Comparison of ENCODE assay signal across 8 mouse cellular contexts in the genomic region with DNA sequence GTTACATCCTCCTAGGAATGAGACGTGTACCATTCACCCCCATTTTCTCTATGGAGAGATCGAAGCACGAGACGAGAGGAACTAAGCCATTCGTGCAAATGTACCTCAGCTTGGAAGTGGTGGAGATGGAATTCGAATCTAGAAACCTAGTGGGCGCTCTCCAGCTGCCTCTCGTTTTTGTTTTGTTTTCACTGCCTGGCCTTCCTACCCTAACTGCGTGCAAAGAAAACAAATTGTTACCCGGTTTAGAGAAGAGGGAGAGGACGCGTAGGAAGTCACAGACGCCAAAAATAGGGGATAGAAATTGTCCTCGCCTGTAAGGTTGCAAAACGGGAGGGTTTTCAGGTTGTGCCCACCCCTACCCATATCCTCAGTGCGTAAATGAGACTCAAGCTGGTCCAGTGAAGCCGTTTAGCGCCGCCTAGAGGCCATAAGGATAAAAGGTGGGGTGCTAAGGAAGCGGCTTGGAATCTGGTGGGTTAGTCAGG. TPM values are rescaled to one million over a fixed set of nuclear protein-coding genes. Genes with fewer than 3 reads are reported as not detected.
DNase-seq lines count a peak whose midpoint lies in the region; ATAC-seq and TF ChIP-seq lines count a peak whose summit lies in the region.

No protein-coding gene starts in this region.

- WGBS in heart, embryonic 11.5 days (ENCODE audit: insufficient replicate concordance) = 1% methylated on average over 20 of the region's 20 CpGs
- under 1% methylated on average over 20 of the region's 20 CpGs for WGBS in kidney, embryonic 15.5 days
- under 1% methylated on average over 20 of the region's 20 CpGs for WGBS in liver, embryonic 12.5 days (ENCODE audit: insufficient replicate concordance)
- under 1% methylated on average over 20 of the region's 20 CpGs for WGBS in stomach, postnatal 0 days

- ATAC-seq in CD4-positive, CD25-positive, alpha-beta regulatory T cell, adult 4 months = peak; percentile 32
- no peak for ATAC-seq in heart, embryonic 11.5 days (replicated peaks; ENCODE audit: insufficient number of reproducible peaks, low FRiP score, low TSS enrichment)
- ATAC-seq in kidney, embryonic 15.5 days (replicated peaks; ENCODE audit: low FRiP score) = peak; percentile 38; the same call in 1 of the 2 replicates
- peak; percentile 38; the same call in 1 of the 2 replicates for ATAC-seq in liver, embryonic 12.5 days
- peak; percentile 44 for ATAC-seq in stomach, postnatal 0 days (ENCODE audit: low FRiP score, low TSS enrichment)

- peaks cover 31% of the 10 kb centered on the region for H3K27me3 ChIP-seq in heart, embryonic 11.5 days (ENCODE audit: control insufficient read depth, insufficient read depth, low read length)
- H3K27me3 ChIP-seq in kidney, embryonic 15.5 days = peaks cover 20% of the 10 kb centered on the region; the same call in 1 of the 2 replicates
- peaks cover 53% of the 10 kb centered on the region for H3K27me3 ChIP-seq in liver, embryonic 12.5 days (replicated peaks)
- H3K27me3 ChIP-seq in stomach, postnatal 0 days (ENCODE audit: control insufficient read depth, insufficient read depth, low read length) = no peaks in the 10 kb centered on the region

- peak overlapping the region; percentile 80 for H3K27ac ChIP-seq in bone marrow macrophage, adult 2 months (ENCODE audit: insufficient read depth, low read depth, low read length)
- 0 out of 2 replicates have a peak overlapping the region, but pooled peaks have one; percentile 18 for H3K27ac ChIP-seq in embryonic fibroblast, embryonic 13.5 days (ENCODE audit: insufficient read depth, low read length)
- no peak overlapping the region for H3K27ac ChIP-seq in heart, embryonic 11.5 days (ENCODE audit: low read depth, low read length)
- H3K27ac ChIP-seq in kidney, embryonic 15.5 days = no peak overlapping the region
- H3K27ac ChIP-seq in liver, embryonic 12.5 days = no peak overlapping the region
- H3K27ac ChIP-seq in stomach, postnatal 0 days (replicated peaks) = 0 out of 2 replicates have a peak overlapping the region, but pooled peaks have one; percentile 8

- peak; percentile 94 for TF ChIP-seq CTCF in bone marrow macrophage, adult 2 months (IDR thresholded peaks at IDR 0.05; ENCODE audit: low read depth, low read length)
- TF ChIP-seq CTCF in embryonic fibroblast, embryonic 13.5 days (IDR thresholded peaks at IDR 0.05; ENCODE audit: borderline replicate concordance, insufficient read depth, low read length) = peak; percentile 73; the same call in 1 of the 2 replicates
- peak; percentile 91 for TF ChIP-seq CTCF in stomach, postnatal 0 days (IDR thresholded peaks at IDR 0.05; ENCODE audit: low read depth)

- peak overlapping the region; percentile 63 for H3K4me3 ChIP-seq in bone marrow macrophage, adult 2 months (ENCODE audit: insufficient read depth, low read length)
- H3K4me3 ChIP-seq in embryonic fibroblast, embryonic 13.5 days (ENCODE audit: insufficient read depth, low read length) = peak overlapping the region; percentile 70
- peak overlapping the region; percentile 56 for H3K4me3 ChIP-seq in heart, embryonic 11.5 days (ENCODE audit: low read depth, low read length)
- H3K4me3 ChIP-seq in kidney, embryonic 15.5 days (replicated peaks) = peak overlapping the region; percentile 57
- H3K4me3 ChIP-seq in liver, embryonic 12.5 days = peak overlapping the region; percentile 51
- peak overlapping the region; percentile 65 for H3K4me3 ChIP-seq in stomach, postnatal 0 days (ENCODE audit: low read depth, low read length)

- H3K9me3 ChIP-seq in heart, embryonic 11.5 days (replicated peaks; ENCODE audit: control insufficient read depth, low read length) = no peaks in the 10 kb centered on the region
- H3K9me3 ChIP-seq in kidney, embryonic 15.5 days (replicated peaks) = no peaks in the 10 kb centered on the region
- H3K9me3 ChIP-seq in liver, embryonic 12.5 days (replicated peaks) = no peaks in the 10 kb centered on the region
- no peaks in the 10 kb centered on the region for H3K9me3 ChIP-seq in stomach, postnatal 0 days (ENCODE audit: control insufficient read depth, low read length)

- DNase-seq in natural killer cell, adult 2 months (ENCODE audit: low spot score in 2 of 2) = peak; percentile 64 to 74
- peak; percentile 72 for DNase-seq in stomach, postnatal 0 days (ENCODE audit: low spot score)

- peak overlapping the region; percentile 1; the same call in 1 of the 2 replicates for H3K9ac ChIP-seq in heart, embryonic 11.5 days (ENCODE audit: low read depth, low read length)
- peak overlapping the region; percentile 31; the same call in 1 of the 2 replicates for H3K9ac ChIP-seq in kidney, embryonic 15.5 days
- peak overlapping the region; percentile 50 for H3K9ac ChIP-seq in liver, embryonic 12.5 days
- no peak overlapping the region for H3K9ac ChIP-seq in stomach, postnatal 0 days (ENCODE audit: low read length)

- TF ChIP-seq POLR2A in bone marrow macrophage, adult 2 months (IDR thresholded peaks at IDR 0.05; ENCODE audit: borderline replicate concordance, low read depth, low read length) = no peak
- no peak for TF ChIP-seq POLR2A in embryonic fibroblast, embryonic 13.5 days (IDR thresholded peaks at IDR 0.05; ENCODE audit: low read depth, low read length)

- TF ChIP-seq EP300 in stomach, postnatal 0 days (optimal IDR thresholded peaks at IDR 0.05) = no peak

- peak overlapping the region; percentile 82 for H3K4me2 ChIP-seq in heart, embryonic 11.5 days
- peak overlapping the region; percentile 82 for H3K4me2 ChIP-seq in kidney, embryonic 15.5 days
- peak overlapping the region; percentile 81 for H3K4me2 ChIP-seq in liver, embryonic 12.5 days
- H3K4me2 ChIP-seq in stomach, postnatal 0 days (replicated peaks; ENCODE audit: low read depth) = peak overlapping the region; percentile 80

- no peaks in the 10 kb centered on the region for H3K36me3 ChIP-seq in heart, embryonic 11.5 days (ENCODE audit: control insufficient read depth, insufficient read depth, low read length)
- no peaks in the 10 kb centered on the region for H3K36me3 ChIP-seq in kidney, embryonic 15.5 days
- no peaks in the 10 kb centered on the region for H3K36me3 ChIP-seq in liver, embryonic 12.5 days
- no peaks in the 10 kb centered on the region for H3K36me3 ChIP-seq in stomach, postnatal 0 days (ENCODE audit: control insufficient read depth, insufficient read depth, low read length)

- H3K4me1 ChIP-seq in bone marrow macrophage, adult 2 months (ENCODE audit: control insufficient read depth, insufficient read depth, low read length) = peaks cover 22% of the 10 kb centered on the region
- no peaks in the 10 kb centered on the region; the same call in 1 of the 2 replicates for H3K4me1 ChIP-seq in embryonic fibroblast, embryonic 13.5 days (ENCODE audit: control insufficient read depth, insufficient read depth, low read length)
- peaks cover 12% of the 10 kb centered on the region for H3K4me1 ChIP-seq in heart, embryonic 11.5 days (ENCODE audit: control insufficient read depth, insufficient read depth, low read length)
- peaks cover 24% of the 10 kb centered on the region for H3K4me1 ChIP-seq in kidney, embryonic 15.5 days
- peaks cover 46% of the 10 kb centered on the region for H3K4me1 ChIP-seq in liver, embryonic 12.5 days
- H3K4me1 ChIP-seq in stomach, postnatal 0 days (replicated peaks; ENCODE audit: control insufficient read depth, insufficient read depth) = no peaks in the 10 kb centered on the region; the same call in 1 of the 2 replicates

RNA-seq across cellular contexts. Expression of gene Vav1, which starts 2.2 kb away (rescaled TPM):
- polyA plus RNA-seq in CD4-positive, CD25-positive, alpha-beta regulatory T cell, adult 4 months (2017; shearing (Covaris generic)) = 100 to 1,000 TPM in 1 of 2 experiments, 10 to 100 TPM in 1; 88.9 to 130 TPM
- polyA plus RNA-seq in bone marrow macrophage, adult 2 months (2012; ENCODE audit: insufficient read depth, insufficient read length, missing spikeins) = 128 and 138 TPM in 2 replicates
- 0.79 TPM in 1 of 2 replicates, not detected in the other for polyA plus RNA-seq in embryonic fibroblast, embryonic 13.5 days (2011; ENCODE audit: insufficient read length, low read depth, missing spikeins)
- 1.7 and 2.2 TPM in 2 replicates for polyA plus RNA-seq in heart, embryonic 11.5 days (2014; fragmentation: Nextera tagmentation; extraction: Ambion mirVana)
- polyA plus RNA-seq in kidney, embryonic 15.5 days (2015; fragmentation: Nextera tagmentation; extraction: Ambion mirVana) = 1.7 and 1.8 TPM in 2 replicates
- polyA plus RNA-seq in liver, embryonic 12.5 days (2016; fragmentation: Nextera tagmentation; extraction: Ambion mirVana) = 14.2 and 14.3 TPM in 2 replicates
- 1.4 and 1.6 TPM in 2 replicates for polyA plus RNA-seq in stomach, postnatal 0 days (2015; fragmentation: Nextera tagmentation; extraction: Ambion mirVana)

RNA-seq across cellular contexts. Expression of gene Trip10, which starts 27.4 kb away (rescaled TPM):
- 1 to 10 TPM; 2.6 to 3.6 TPM for polyA plus RNA-seq in CD4-positive, CD25-positive, alpha-beta regulatory T cell, adult 4 months (2017; shearing (Covaris generic))
- polyA plus RNA-seq in bone marrow macrophage, adult 2 months (2012; ENCODE audit: insufficient read depth, insufficient read length, missing spikeins) = 24.6 and 26.6 TPM in 2 replicates
- polyA plus RNA-seq in embryonic fibroblast, embryonic 13.5 days (2011; ENCODE audit: insufficient read length, low read depth, missing spikeins) = 58.8 and 61.3 TPM in 2 replicates
- 35.1 and 36.9 TPM in 2 replicates for polyA plus RNA-seq in heart, embryonic 11.5 days (2014; fragmentation: Nextera tagmentation; extraction: Ambion mirVana)
- 44.5 and 47.5 TPM in 2 replicates for polyA plus RNA-seq in kidney, embryonic 15.5 days (2015; fragmentation: Nextera tagmentation; extraction: Ambion mirVana)
- 14.7 and 15.3 TPM in 2 replicates for polyA plus RNA-seq in liver, embryonic 12.5 days (2016; fragmentation: Nextera tagmentation; extraction: Ambion mirVana)
- 27.5 and 29.9 TPM in 2 replicates for polyA plus RNA-seq in stomach, postnatal 0 days (2015; fragmentation: Nextera tagmentation; extraction: Ambion mirVana)

RNA-seq across cellular contexts. Expression of gene Gpr108, which starts 28.4 kb away (rescaled TPM):
- polyA plus RNA-seq in CD4-positive, CD25-positive, alpha-beta regulatory T cell, adult 4 months (2017; shearing (Covaris generic)) = 10 to 100 TPM; 62.0 to 94.4 TPM
- 60.4 and 60.7 TPM in 2 replicates for polyA plus RNA-seq in bone marrow macrophage, adult 2 months (2012; ENCODE audit: insufficient read depth, insufficient read length, missing spikeins)
- polyA plus RNA-seq in embryonic fibroblast, embryonic 13.5 days (2011; ENCODE audit: insufficient read length, low read depth, missing spikeins) = 33.5 and 33.9 TPM in 2 replicates
- polyA plus RNA-seq in heart, embryonic 11.5 days (2014; fragmentation: Nextera tagmentation; extraction: Ambion mirVana) = 24.0 and 24.7 TPM in 2 replicates
- 35.6 and 39.5 TPM in 2 replicates for polyA plus RNA-seq in kidney, embryonic 15.5 days (2015; fragmentation: Nextera tagmentation; extraction: Ambion mirVana)
- polyA plus RNA-seq in liver, embryonic 12.5 days (2016; fragmentation: Nextera tagmentation; extraction: Ambion mirVana) = 18.2 and 18.4 TPM in 2 replicates
- polyA plus RNA-seq in stomach, postnatal 0 days (2015; fragmentation: Nextera tagmentation; extraction: Ambion mirVana) = 48.0 and 52.4 TPM in 2 replicates

RNA-seq across cellular contexts. Expression of gene C3, which starts 48.7 kb away (rescaled TPM):
- 1 to 10 TPM in 1 of 2 experiments, under 1 TPM in 1; 0.85 to 1.3 TPM for polyA plus RNA-seq in CD4-positive, CD25-positive, alpha-beta regulatory T cell, adult 4 months (2017; shearing (Covaris generic))
- polyA plus RNA-seq in bone marrow macrophage, adult 2 months (2012; ENCODE audit: insufficient read depth, insufficient read length, missing spikeins) = 89.2 and 101 TPM in 2 replicates
- 3.9 TPM in 2 replicates for polyA plus RNA-seq in embryonic fibroblast, embryonic 13.5 days (2011; ENCODE audit: insufficient read length, low read depth, missing spikeins)
- polyA plus RNA-seq in heart, embryonic 11.5 days (2014; fragmentation: Nextera tagmentation; extraction: Ambion mirVana) = 1.3 and 1.6 TPM in 2 replicates
- 2.3 and 5.4 TPM in 2 replicates for polyA plus RNA-seq in kidney, embryonic 15.5 days (2015; fragmentation: Nextera tagmentation; extraction: Ambion mirVana)
- 95.1 and 100 TPM in 2 replicates for polyA plus RNA-seq in liver, embryonic 12.5 days (2016; fragmentation: Nextera tagmentation; extraction: Ambion mirVana)
- 9.3 and 9.8 TPM in 2 replicates for polyA plus RNA-seq in stomach, postnatal 0 days (2015; fragmentation: Nextera tagmentation; extraction: Ambion mirVana)

Comparison
In these comparisons a context has a peak if more than half of its experiments do, and no peak if none do; other contexts are left out.
1. H3K27ac ChIP-seq: peak in bone marrow macrophage, adult 2 months (single experiment), embryonic fibroblast, embryonic 13.5 days (single experiment) and stomach, postnatal 0 days (single experiment); none in heart, embryonic 11.5 days (single experiment), kidney, embryonic 15.5 days (single experiment) and liver, embryonic 12.5 days (single experiment).
2. Peak in every context shown above with its lines, with median percentiles within 50 percentile points of each other: H3K4me3 ChIP-seq, CTCF ChIP-seq and H3K4me2 ChIP-seq.